Mouse (Mus musculus) layer of hippocampus, adult 8-10 months (tissue): ENCODE results near the gene Plcl2. TPM values are rescaled to one million over a fixed set of nuclear protein-coding genes. Genes with fewer than 3 reads are reported as not detected.

Experiments
- DNase-seq, 2 experiments: peaks; one replicate each; pipeline ENCODE4 v3.0.0; 2022; ENCODE audit warnings: low spot score in 2 of 2
- total RNA-seq, 4 experiments: library from RNA; stranded (reverse); gene quantifications; 2 replicates each; pipeline ENCODE4 v1.2.4; 2022

Gene Plcl2
- total RNA-seq, 4 experiments from 2014 or later = 60.1 to 64.1 (median 63.2) TPM

GRCm38 (mm10) chr17:50499091-50499790 is 10.0 kb upstream of the Plcl2 start:
- no peak for DNase-seq

GRCm38 (mm10) chr17:50500806-50501205 is 8.4 kb upstream of the Plcl2 start:
- no peak for DNase-seq

- DNase-seq = no peak
Measured at GRCm38 (mm10) chr17:50503075-50503474, 6.1 kb upstream of the Plcl2 start.

GRCm38 (mm10) chr17:50504070-50504846 is 4.9 kb upstream of the Plcl2 start:
- DNase-seq = no peak

- no peak for DNase-seq
Measured at GRCm38 (mm10) chr17:50505910-50506634, 3.1 kb upstream of the Plcl2 start.

GRCm38 (mm10) chr17:50506861-50507321 is 2.3 kb upstream of the Plcl2 start:
- no peak for DNase-seq

GRCm38 (mm10) chr17:50508055-50508774 is 988 bp upstream of the Plcl2 start:
- no peak for DNase-seq

- DNase-seq = peak in 1 of 2 experiments; percentile 57
Measured at GRCm38 (mm10) chr17:50508775-50509250, 390 bp upstream of the Plcl2 start.

GRCm38 (mm10) chr17:50510279-50510678 is 1.1 kb downstream of the Plcl2 start:
- no peak for DNase-seq

GRCm38 (mm10) chr17:50510741-50511140 is 1.5 kb downstream of the Plcl2 start:
- no peak for DNase-seq

GRCm38 (mm10) chr17:50512222-50512621 is 3.0 kb downstream of the Plcl2 start:
- DNase-seq = no peak

- no peak for DNase-seq
Measured at GRCm38 (mm10) chr17:50512841-50513240, 3.6 kb downstream of the Plcl2 start.

GRCm38 (mm10) chr17:50513376-50513775 is 4.2 kb downstream of the Plcl2 start:
- DNase-seq = no peak

- no peak for DNase-seq
Measured at GRCm38 (mm10) chr17:50514012-50514411, 4.8 kb downstream of the Plcl2 start.

- no peak for DNase-seq
Measured at GRCm38 (mm10) chr17:50515926-50516325, 6.7 kb downstream of the Plcl2 start.

- DNase-seq = no peak
Measured at GRCm38 (mm10) chr17:50517781-50518415, 8.7 kb downstream of the Plcl2 start.

GRCm38 (mm10) chr17:50519588-50519987 is 10.4 kb downstream of the Plcl2 start:
- no peak for DNase-seq

- no peak for DNase-seq
Measured at GRCm38 (mm10) chr17:50522473-50523083, 13.4 kb downstream of the Plcl2 start.

- DNase-seq = no peak
Measured at GRCm38 (mm10) chr17:50524970-50525369, 15.8 kb downstream of the Plcl2 start.

GRCm38 (mm10) chr17:50525821-50526220 is 16.6 kb downstream of the Plcl2 start:
- no peak for DNase-seq
